Comparison of ENCODE assay signal across 9 mouse cellular contexts in genomic region chr9:61226596-61227384, GRCm38 (mm10).
DNase-seq lines count a peak whose midpoint lies in the region; ATAC-seq and TF ChIP-seq lines count a peak whose summit lies in the region.
"Had no signal": no experiment of that assay in that cellular context is flagged by ENCODE, and none has a peak within 500 bp of the region (broad histone marks: within the 10 kb centered on the region; RNA-seq: fewer than 3 reads in every experiment).

No protein-coding gene starts in this region.

- DNase-seq in cerebellum, adult 2 months = no peak
- peak; percentile 12 for DNase-seq in liver, adult 2 months (ENCODE audit: extremely low read depth, low read depth, low spot score)
- no peak for DNase-seq in liver
- DNase-seq in ZHBTc4 (ENCODE audit: low read depth, low spot score) = peak; percentile 74
- DNase-seq in spleen, postnatal 4 days (ENCODE audit: low spot score in 2 of 2) = no peak
- no peak for DNase-seq in urinary bladder, adult 2 months (ENCODE audit: low spot score)

- H3K36me3 ChIP-seq in liver, adult 2 months (ENCODE audit: control insufficient read depth, insufficient read depth, low read length) = no peaks in the 10 kb centered on the region
- H3K36me3 ChIP-seq: limb, embryonic 15.5 days had no signal

- TF ChIP-seq CTCF in cerebellum, adult 2 months (IDR thresholded peaks at IDR 0.05; ENCODE audit: borderline replicate concordance, insufficient read depth, low read depth, low read length) = 0 out of 2 replicates have a peak, but pooled peaks have one; percentile 1
- no peak for TF ChIP-seq CTCF in liver, adult 2 months (IDR thresholded peaks at IDR 0.05; ENCODE audit: low read depth, low read length)

- TF ChIP-seq POLR2A in cerebellum, adult 2 months (IDR thresholded peaks at IDR 0.05; ENCODE audit: borderline replicate concordance, insufficient read depth, low read length) = no peak
- no peak for TF ChIP-seq POLR2A in liver, adult 2 months (IDR thresholded peaks at IDR 0.05; ENCODE audit: extremely low read depth, insufficient read depth, low read length)

- peaks cover 5% of the 10 kb centered on the region for H3K4me1 ChIP-seq in cerebellum, adult 2 months (ENCODE audit: control insufficient read depth, insufficient read depth, low read length)
- no peaks in the 10 kb centered on the region for H3K4me1 ChIP-seq in liver, adult 2 months (ENCODE audit: control insufficient read depth, insufficient read depth, low read length)

- ATAC-seq in cerebellum, adult (ENCODE audit: insufficient number of reproducible peaks, low FRiP score, low TSS enrichment) = no peak
- ATAC-seq in neutrophil, adult 5-6 weeks (ENCODE audit: extremely low read depth, insufficient number of reproducible peaks, low FRiP score, poor library complexity, severe bottlenecking) = 0 out of 2 replicates have a peak, but pooled peaks have one; percentile 4

- no peaks in the 10 kb centered on the region for H3K79me2 ChIP-seq in liver, adult 2 months (ENCODE audit: control insufficient read depth, insufficient read depth, low read length)

- no peak overlapping the region for H3K9ac ChIP-seq in liver, adult 2 months (ENCODE audit: low read depth, low read length)
- H3K9ac ChIP-seq: limb, embryonic 15.5 days had no signal

- no peak overlapping the region for H3K4me3 ChIP-seq in cerebellum, adult 2 months (replicated peaks; ENCODE audit: insufficient read depth, low read depth, low read length)
- no peak overlapping the region for H3K4me3 ChIP-seq in liver, adult 2 months (ENCODE audit: insufficient read depth, low read depth, low read length)
- H3K4me3 ChIP-seq: limb, embryonic 15.5 days had no signal

- H3K27me3 ChIP-seq in cerebellum, adult 2 months (ENCODE audit: control insufficient read depth, insufficient read depth, low read length) = no peaks in the 10 kb centered on the region
- no peaks in the 10 kb centered on the region for H3K27me3 ChIP-seq in liver, adult 2 months (ENCODE audit: control insufficient read depth, insufficient read depth, low read length)

- 94% methylated on average over 12 of the region's 12 CpGs for WGBS in cerebellum, adult 2 months
- 79% methylated on average over 12 of the region's 12 CpGs for WGBS in liver, adult 2 months

- H3K27ac ChIP-seq in cerebellum, adult 2 months (ENCODE audit: insufficient read depth, low read length) = no peak overlapping the region
- H3K27ac ChIP-seq in liver, adult 2 months (replicated peaks; ENCODE audit: insufficient read depth, low read depth, low read length) = no peak overlapping the region
- H3K27ac ChIP-seq: limb, embryonic 15.5 days had no signal

Comparison
In these comparisons a context has a peak if more than half of its experiments do, and no peak if none do; other contexts are left out.
1. DNase-seq: peak in liver, adult 2 months (single experiment) and ZHBTc4 (single experiment); none in cerebellum, adult 2 months (0 of 2), liver (single experiment), spleen, postnatal 4 days (0 of 2) and urinary bladder, adult 2 months (single experiment).